In genomic region chr8:4753048-4753447, GRCm38 (mm10) we compare ENCODE assay signal across 16 mouse cellular contexts.
"Had no signal": no experiment of that assay in that cellular context is flagged by ENCODE, and none has a peak within 500 bp of the region (broad histone marks: within the 10 kb centered on the region; RNA-seq: fewer than 3 reads in every experiment).

No protein-coding gene starts in this region.

- H3K9me3 ChIP-seq: neural tube, embryonic 12.5 days; neural tube, embryonic 13.5 days; neural tube, embryonic 15.5 days; stomach, embryonic 15.5 days had no signal

- H3K27me3 ChIP-seq: neural tube, embryonic 12.5 days; neural tube, embryonic 13.5 days; neural tube, embryonic 15.5 days; stomach, embryonic 15.5 days had no signal

- H3K4me1 ChIP-seq: neural tube, embryonic 12.5 days; neural tube, embryonic 13.5 days; neural tube, embryonic 15.5 days; stomach, embryonic 15.5 days had no signal

- H3K36me3 ChIP-seq: neural tube, embryonic 12.5 days; neural tube, embryonic 13.5 days; neural tube, embryonic 15.5 days; stomach, embryonic 15.5 days had no signal

- DNase-seq: retina, postnatal 1 day; right cerebral cortex, adult 18-20 months; right cerebral cortex, postnatal 14 days; right cerebral cortex, postnatal 25 days; right cerebral cortex, postnatal 4 days; spleen, adult 18-20 months; thymus, adult 18-20 months; thymus, adult 2 months; thymus, postnatal 14 days; thymus, postnatal 25 days; thymus, postnatal 36 days had no signal

- H3K9ac ChIP-seq: neural tube, embryonic 12.5 days; neural tube, embryonic 13.5 days; neural tube, embryonic 15.5 days; stomach, embryonic 15.5 days had no signal

- H3K27ac ChIP-seq: neural tube, embryonic 12.5 days; neural tube, embryonic 13.5 days; neural tube, embryonic 15.5 days; stomach, embryonic 15.5 days; stomach, postnatal 0 days had no signal

- H3K4me3 ChIP-seq: neural tube, embryonic 12.5 days; neural tube, embryonic 13.5 days; neural tube, embryonic 15.5 days; stomach, embryonic 15.5 days had no signal
